Mouse (Mus musculus): ENCODE measurements at regions not wholly inside any gene's neighbourhood (a gene's known extent, or its start where the extent isn't known, plus 50 kb on each side); places are given as distances from the start of the nearest gene placed in this dataset.
A peak's percentile ranks its signal among the peaks of the same experiment; 100 is the strongest.
"Not testable (repeated sequence)": the region's sequence is repeated elsewhere in the genome, so short reads cannot be mapped to it uniquely, and the experiment has no call there.

DNA sequence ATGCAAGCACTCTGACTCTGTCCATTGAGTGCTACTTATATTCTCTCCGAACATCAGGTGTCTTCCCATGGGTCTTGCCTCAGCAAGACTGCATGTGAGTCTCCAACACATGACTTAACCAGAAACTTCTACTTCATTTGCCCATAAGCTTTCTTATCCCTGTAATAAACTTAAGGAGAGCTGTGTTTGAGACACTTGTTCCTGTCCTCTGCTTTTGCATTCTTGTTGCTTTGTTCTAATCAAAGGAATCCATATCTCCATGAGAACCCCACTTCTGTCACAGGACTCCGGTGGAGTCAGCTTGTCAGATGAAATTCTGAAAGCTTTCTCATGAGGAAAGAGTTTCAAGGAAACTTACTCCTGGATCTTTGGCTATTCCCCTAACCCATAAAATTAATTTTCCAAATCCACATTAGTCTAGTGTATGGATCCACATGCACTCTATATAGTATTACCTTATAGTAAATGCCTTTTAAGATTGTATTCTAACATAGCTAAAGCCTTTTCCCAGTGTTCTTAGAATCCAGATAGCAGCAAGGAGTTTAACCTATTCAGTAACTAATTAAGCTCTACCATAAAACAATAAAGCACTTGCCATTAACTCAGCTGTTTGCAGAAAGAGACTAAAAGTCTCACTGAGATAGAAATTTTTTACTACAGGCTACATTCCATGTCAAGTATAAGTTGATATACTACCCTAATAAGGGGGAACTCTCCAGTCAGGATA lies 397.4 kb downstream of the Grxcr1 start:
- DNase-seq: not testable (repeated sequence)
- intact Hi-C loops (cut with DNase I): loop anchor here (5.0 kb wide), 1 partner anchor 913 kb away; the partner anchor contains the start of gene Kctd8

DNA sequence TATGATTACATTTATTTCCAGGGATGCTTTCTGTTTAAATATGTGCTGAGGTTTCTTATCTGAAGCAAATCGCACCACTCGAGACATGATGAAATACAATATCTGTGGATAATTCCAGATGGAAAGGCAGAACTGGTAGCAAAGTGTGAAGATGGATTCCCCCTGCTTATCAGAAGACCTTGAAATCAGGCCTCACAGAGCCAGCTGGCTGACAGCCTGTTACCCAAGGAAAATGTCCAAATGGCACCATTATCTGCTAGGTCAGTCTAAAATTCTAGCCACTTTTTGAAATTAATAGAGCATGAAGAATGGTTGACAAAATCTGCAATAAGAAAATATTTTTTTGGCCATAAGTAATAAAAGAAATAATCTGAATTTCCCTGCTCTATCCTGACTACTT lies 438.5 kb downstream of the Grxcr1 start:
- intact Hi-C loops (cut with DNase I): no loop called here
- DNase-seq: peak; percentile 32

DNA sequence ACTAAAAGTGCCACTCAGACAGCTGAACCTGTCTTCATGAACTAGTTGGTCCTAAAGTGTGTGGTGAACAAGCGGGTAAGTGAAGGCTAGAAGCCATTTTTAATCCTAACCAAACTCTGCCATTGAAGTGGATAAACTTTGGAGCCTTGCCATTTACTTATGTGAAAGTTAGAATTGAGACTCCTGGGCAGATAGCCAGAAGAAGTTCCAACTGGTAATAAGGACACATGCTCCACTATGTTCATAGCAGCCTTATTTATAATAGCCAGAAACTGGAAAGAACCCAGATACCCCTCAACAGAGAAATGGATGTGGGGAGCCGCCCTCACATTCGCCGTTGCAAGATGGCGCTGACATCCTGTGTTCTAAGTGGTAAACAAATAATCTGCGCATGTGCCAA lies 439.7 kb downstream of the Grxcr1 start:
- intact Hi-C loops (cut with DNase I): not testable (repeated sequence)

More for the DNA sequence above, 439.7 kb downstream of the Grxcr1 start:
- DNase-seq: not testable (repeated sequence)
